Mouse (Mus musculus) ovary, postnatal 14 days (tissue): ENCODE measurements around the gene Ankrd11.

Experiments
- DNase-seq: peaks from one replicate; pipeline ENCODE4 v3.0.0; 2022; ENCODE audit warnings: low spot score

The Ankrd11 gene

DNA sequence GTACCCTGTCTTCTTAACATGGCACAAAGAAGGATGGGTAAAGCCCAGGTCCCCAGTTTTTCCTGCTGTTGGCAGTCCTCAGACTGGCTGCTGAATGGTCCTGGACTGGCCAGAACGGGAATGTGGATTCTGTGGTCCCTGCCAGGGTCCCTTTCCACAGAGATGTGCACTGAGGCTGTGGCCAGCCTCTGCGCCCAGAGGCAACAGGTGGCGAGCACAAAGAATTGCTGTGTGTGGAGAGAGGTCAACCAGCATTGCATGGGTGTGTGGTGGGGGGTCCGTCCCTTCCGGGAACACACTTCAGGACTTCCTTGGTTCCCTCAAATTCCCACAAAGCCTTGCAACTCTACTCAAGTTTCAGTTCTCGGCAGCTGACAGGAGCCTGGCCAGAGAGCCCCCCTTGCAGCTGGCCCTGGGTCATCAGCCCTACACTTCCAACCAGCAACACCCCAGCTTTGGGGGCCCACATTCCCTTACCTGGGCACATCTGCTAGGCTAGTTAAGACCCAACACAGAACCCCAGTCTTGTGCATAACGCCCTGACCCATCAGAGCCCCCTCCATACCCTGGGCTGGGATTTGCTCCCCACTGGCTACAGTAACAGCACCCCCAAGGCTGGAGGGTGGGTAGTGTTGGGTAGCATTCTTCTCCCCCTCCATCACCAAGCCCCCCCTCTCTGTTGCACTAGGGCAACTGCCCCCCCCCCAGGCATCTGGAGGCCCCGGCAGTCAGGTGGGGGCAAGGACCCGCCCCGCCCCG lies 192.7 kb downstream of the Ankrd11 start:
- no peak for DNase-seq

DNA sequence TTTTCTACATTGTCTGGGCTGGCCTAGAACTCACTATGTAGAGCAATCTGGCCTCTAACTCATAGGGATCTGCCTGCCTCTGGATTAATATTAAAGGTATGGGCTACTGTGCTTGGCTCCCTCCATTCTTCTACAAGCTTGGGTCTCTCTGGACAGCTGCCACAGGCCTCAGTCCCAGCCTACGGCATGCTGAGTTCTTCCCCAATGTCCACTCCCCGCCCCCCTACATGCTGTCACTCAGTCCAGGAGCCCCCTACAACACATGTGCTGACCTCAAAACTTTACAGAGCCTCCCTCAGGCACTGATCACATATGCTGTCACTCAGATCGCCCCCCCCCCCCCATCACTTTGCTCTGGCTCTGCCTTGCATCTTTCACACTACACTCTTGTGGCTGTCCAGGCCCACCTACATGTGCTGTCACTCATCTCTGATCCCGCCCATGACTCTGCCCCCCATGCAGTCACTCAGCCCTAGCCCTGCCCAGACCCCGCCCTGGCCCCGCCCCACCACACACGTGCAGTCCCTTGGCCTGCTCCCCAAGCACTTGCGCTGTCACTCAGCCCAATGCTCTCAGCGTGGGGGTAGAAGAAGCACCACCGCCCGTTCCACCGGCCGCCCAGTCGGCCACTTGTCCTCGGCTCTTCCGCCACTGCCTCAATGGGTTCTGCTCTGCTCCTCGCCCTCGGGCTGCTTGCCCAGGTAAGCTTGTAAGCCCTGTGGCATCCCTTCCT lies 194.1 kb downstream of the Ankrd11 start, which contains the start of gene Cdh15:
TSS of gene Cdh15 (plus strand) at position 138 of the 733 bp plus-strand sequence.
- DNase-seq, result no peak

- peak; percentile 38 for DNase-seq
Observed at GRCm38 (mm10) chr8:122845662-122846061, 196.4 kb downstream of the Ankrd11 start.

GRCm38 (mm10) chr8:122844161-122844560 lies 197.9 kb downstream of the Ankrd11 start:
- DNase-seq, result no peak

DNA sequence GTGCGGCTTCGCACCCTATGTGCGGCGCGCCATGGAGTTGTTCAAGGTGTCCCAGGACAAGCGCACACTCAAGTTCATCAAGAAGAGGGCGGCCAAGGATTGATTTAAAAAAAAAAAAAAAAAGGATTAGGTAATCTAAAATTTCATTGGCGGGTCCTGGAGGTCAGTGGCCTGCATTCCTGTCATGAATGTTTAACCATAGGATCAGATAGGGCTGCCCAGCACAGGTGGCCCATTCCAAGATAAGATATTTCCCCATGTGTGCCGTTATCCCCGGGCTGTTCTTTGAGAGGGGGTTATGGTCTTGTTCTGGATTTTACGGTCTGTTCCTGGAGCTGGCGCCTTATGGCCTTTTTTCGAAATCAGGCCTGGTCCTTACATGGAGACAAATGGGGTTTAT lies 205.4 kb downstream of the Ankrd11 start:
- DNase-seq, result no peak

GRCm38 (mm10) chr8:122836199-122836598 lies 205.9 kb downstream of the Ankrd11 start:
- DNase-seq, result no peak

DNA sequence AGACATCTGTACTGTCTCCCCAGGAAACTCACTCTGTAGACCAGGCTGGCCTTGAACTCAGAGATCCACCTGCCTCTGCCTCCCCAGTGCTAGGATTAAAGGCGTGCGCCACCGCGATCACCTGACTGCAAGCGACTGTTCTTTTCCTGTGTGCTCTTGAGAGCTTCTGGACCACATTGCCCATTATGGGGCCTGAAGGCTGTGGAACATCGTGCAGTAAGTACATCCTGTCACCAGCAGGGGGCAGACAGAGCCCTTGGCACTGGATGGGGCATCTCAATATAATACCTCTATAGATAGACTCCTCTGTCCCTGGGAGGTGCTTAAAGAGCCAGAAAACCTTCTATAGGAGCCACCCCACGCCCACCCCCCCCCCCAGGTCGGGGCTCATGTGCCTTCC lies 207.1 kb downstream of the Ankrd11 start:
- DNase-seq, result peak; percentile 62

- DNase-seq, result no peak
Observed at GRCm38 (mm10) chr8:122834416-122834815, 207.7 kb downstream of the Ankrd11 start.
